Mouse (Mus musculus) heart, embryonic 14.5 days (tissue): Measurements from ENCODE around the gene Ap2b1. TPM values are rescaled to one million over a fixed set of nuclear protein-coding genes. Genes with fewer than 3 reads are reported as not detected.
A peak's percentile ranks its signal among the peaks of the same experiment; 100 is the strongest.

Source experiments
- ATAC-seq: fragments of 200-750 bp; cut with Nextera tagmentation; 2 replicates; pipeline ENCODE4 v1.8.0; 2017; ENCODE audit warnings: low read depth, moderate TSS enrichment; ENCODE audit not compliant: insufficient number of reproducible peaks, insufficient read depth, low FRiP score
- H3K27ac ChIP-seq, 2 experiments: fragments of 200-500 bp in 1 of 2; fragments of 300-500 bp in 1 of 2; sonication (generic) in 1 of 2; replicated peaks in 1 of 2; 2 replicates each; pipeline ENCODE4 v1.5.1; 2012 to 2014; ENCODE audit warnings: low read depth in 2 of 2, low read length in 2 of 2, control low read depth in 1 of 2, mild to moderate bottlenecking in 1 of 2, mixed read lengths in 1 of 2; ENCODE audit not compliant: control insufficient read depth in 1 of 2, insufficient read depth in 1 of 2
- H3K27me3 ChIP-seq: fragments of 300-500 bp; sonication (generic); 2 replicates; pipeline ENCODE4 v1.6.1; 2014; ENCODE audit warnings: mild to moderate bottlenecking, low read length, control low read depth; ENCODE audit not compliant: control insufficient read depth, insufficient read depth
- H3K36me3 ChIP-seq: fragments of 300-500 bp; sonication (generic); 2 replicates; pipeline ENCODE4 v1.6.1; 2014; ENCODE audit warnings: mild to moderate bottlenecking, control low read depth, low read length, mixed read lengths; ENCODE audit not compliant: control insufficient read depth, insufficient read depth
- H3K4me1 ChIP-seq, 2 experiments: fragments of 200-500 bp in 1 of 2; fragments of 300-500 bp in 1 of 2; sonication (generic) in 1 of 2; 2 replicates each; pipeline ENCODE4 v1.6.1; 2012 to 2014; ENCODE audit warnings: low read length in 2 of 2, control low read depth in 1 of 2, mixed read lengths in 1 of 2; ENCODE audit not compliant: control insufficient read depth in 2 of 2, insufficient read depth in 2 of 2
- H3K4me2 ChIP-seq: fragments of 300-500 bp; sonication (generic); 2 replicates; pipeline ENCODE4 v1.6.1; 2014; ENCODE audit warnings: mild to moderate bottlenecking, low read length
- H3K4me3 ChIP-seq, 2 experiments: fragments of 200-500 bp in 1 of 2; fragments of 300-500 bp in 1 of 2; sonication (generic) in 1 of 2; 2 replicates each; pipeline ENCODE4 v1.5.1; 2012 to 2014; ENCODE audit warnings: low read length in 2 of 2, mild to moderate bottlenecking in 2 of 2, control low read depth in 1 of 2, low read depth in 1 of 2, moderate library complexity in 1 of 2; ENCODE audit not compliant: control insufficient read depth in 1 of 2, insufficient read depth in 1 of 2
- H3K9ac ChIP-seq: fragments of 300-500 bp; sonication (generic); 2 replicates; pipeline ENCODE4 v1.6.1; 2014; ENCODE audit warnings: mild to moderate bottlenecking, low read length
- H3K9me3 ChIP-seq: fragments of 300-500 bp; sonication (generic); 2 replicates; pipeline ENCODE4 v1.6.1; 2016; ENCODE audit warnings: low read length, control low read depth; ENCODE audit not compliant: control insufficient read depth
- WGBS: fragments of 180-500 bp; shearing (Covaris S2); extraction: QIAGEN DNeasy Blood & Tissue Kit; methylation state at CpG from one replicate; pipeline ENCODE4 v1.1.7; 2014; 5-methylcytosine and 5-hydroxymethylcytosine counted together
- polyA plus RNA-seq: library from polyadenylated mRNA; unstranded; fragments of >200 nt; fragmentation: Nextera tagmentation; extraction: Ambion mirVana; gene quantifications from 2 replicates; pipeline ENCODE4 v1.2.1, GENCODE M21; 2014

Ap2b1 gene
- polyA plus RNA-seq, 1 experiment from 2014 or later: 46.5 TPM

GRCm38 (mm10) chr11:83398724-83399123, 99.9 kb downstream of the Ap2b1 start:
- Histone ChIP-seq H3K4me2 (no peak overlapping the region), H3K9ac (no peak overlapping the region), H3K27ac (no peak overlapping the region), H3K4me1 (peaks cover 5 to 14% of the 10 kb centered on the region in 2 experiments), H3K36me3 (peaks cover 65% of the 10 kb centered on the region), H3K9me3 (no peaks in the 10 kb centered on the region), H3K27me3 (no peaks in the 10 kb centered on the region), H3K4me3 (no peak overlapping the region)
- ATAC-seq: no peak
- 81% methylated on average over 5 of the region's 5 CpGs for WGBS

DNA sequence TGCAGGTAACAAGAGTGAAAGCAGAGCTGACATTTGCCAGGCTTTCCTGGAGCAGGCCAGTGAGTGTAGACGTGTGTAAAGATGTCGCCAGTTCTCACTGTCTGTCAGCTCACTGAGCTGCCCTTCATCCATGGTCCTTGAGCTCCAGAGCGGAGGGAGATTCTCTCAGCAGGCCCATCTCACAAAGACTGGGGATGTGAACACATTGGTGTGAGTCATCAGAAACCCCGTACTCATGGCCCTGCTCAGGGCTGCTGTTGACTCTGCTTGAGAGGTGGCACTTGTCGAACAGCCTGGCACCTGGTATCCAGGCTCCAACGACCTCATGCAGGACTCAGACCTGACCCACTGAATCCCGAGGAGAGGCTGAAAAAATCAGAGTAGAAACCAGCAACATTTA, 105.0 kb downstream of the Ap2b1 start:
- no peaks in the 10 kb centered on the region for H3K27me3 ChIP-seq
- peaks cover 0 to 19% of the 10 kb centered on the region in 2 experiments; a peak in 3 of 4 replicates for H3K4me1 ChIP-seq
- no peak for ATAC-seq
- no peaks in the 10 kb centered on the region for H3K9me3 ChIP-seq
- no peak overlapping the region for H3K4me3 ChIP-seq
- no peak overlapping the region for H3K9ac ChIP-seq
- 47% methylated on average over 7 of the region's 7 CpGs for WGBS
- H3K4me2 ChIP-seq: no peak overlapping the region
- no peak overlapping the region for H3K27ac ChIP-seq
- H3K36me3 ChIP-seq: peaks cover 46% of the 10 kb centered on the region

DNA sequence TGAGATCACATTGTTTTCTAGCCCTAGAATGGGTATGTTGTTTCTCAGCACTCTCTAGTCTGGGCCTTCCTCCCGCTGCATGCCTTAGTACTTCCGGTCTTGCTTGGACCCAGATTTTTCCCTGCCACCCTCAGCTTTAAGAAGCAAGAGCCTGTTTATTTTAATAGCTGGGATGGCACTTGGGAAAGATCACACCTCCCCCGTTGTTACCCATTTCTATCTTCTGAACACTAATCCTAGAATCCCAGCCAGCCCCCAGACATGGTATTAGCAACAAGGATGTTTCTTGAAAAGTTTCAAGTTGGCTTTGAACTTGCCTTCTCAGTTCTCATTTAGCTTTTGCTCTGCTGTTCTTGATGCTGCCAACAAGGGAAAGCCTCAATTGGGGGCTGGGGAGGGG, 107.6 kb downstream of the Ap2b1 start:
- Histone ChIP-seq H3K36me3 (peaks cover 29% of the 10 kb centered on the region), H3K4me2 (no peak overlapping the region), H3K27ac (no peak overlapping the region), H3K9ac (no peak overlapping the region), H3K4me3 (no peak overlapping the region), H3K4me1 (peaks cover 9 to 22% of the 10 kb centered on the region in 2 experiments; a peak in 3 of 4 replicates), H3K27me3 (no peaks in the 10 kb centered on the region), H3K9me3 (no peaks in the 10 kb centered on the region)
- WGBS: 50% methylated on average over 3 of the region's 3 CpGs
- no peak for ATAC-seq

GRCm38 (mm10) chr11:83408242-83408641, 109.4 kb downstream of the Ap2b1 start:
- no peak for ATAC-seq
- Histone ChIP-seq H3K4me3 (no peak overlapping the region), H3K27ac (no peak overlapping the region), H3K27me3 (no peaks in the 10 kb centered on the region), H3K9ac (no peak overlapping the region), H3K4me2 (no peak overlapping the region), H3K36me3 (peaks cover 17% of the 10 kb centered on the region), H3K9me3 (no peaks in the 10 kb centered on the region), H3K4me1 (peaks cover 9 to 22% of the 10 kb centered on the region in 2 experiments; a peak in 3 of 4 replicates)
- WGBS: 50% methylated on average over 8 of the region's 8 CpGs

- Histone ChIP-seq H3K9ac (peak within 1 kb of the TSS; percentile 84), H3K9me3 (no peaks in the 10 kb centered on the region), H3K4me3 (peak within 1 kb of the TSS; percentile 67 to 86), H3K27me3 (no peaks in the 10 kb centered on the region), H3K4me2 (peak within 1 kb of the TSS; percentile 92), H3K4me1 (peaks cover 9 to 22% of the 10 kb centered on the region in 2 experiments; a peak in 3 of 4 replicates), H3K36me3 (peaks cover 7% of the 10 kb centered on the region; the same call in 1 of the 2 replicates), H3K27ac (peak within 1 kb of the TSS in 1 of 2 experiments; percentile 54; a peak in 2 of 4 replicates)
- WGBS: 1% methylated on average over 37 of the region's 44 CpGs
- 0 out of 2 replicates have a peak, but pooled peaks have one; percentile 51 for ATAC-seq
Observed at GRCm38 (mm10) chr11:83409087-83409754, 110.4 kb downstream of the Ap2b1 start, which contains the start of gene Rasl10b. Gene Rasl10b (plus strand): TSS chr11:83409137.

- Histone ChIP-seq H3K9ac (peak overlapping the region; percentile 84), H3K9me3 (no peaks in the 10 kb centered on the region), H3K27ac (peak overlapping the region in 1 of 2 experiments; percentile 54; a peak in 2 of 4 replicates), H3K27me3 (no peaks in the 10 kb centered on the region), H3K4me3 (peak overlapping the region; percentile 67 to 86), H3K4me1 (peaks cover 9 to 22% of the 10 kb centered on the region in 2 experiments; a peak in 3 of 4 replicates), H3K4me2 (peak overlapping the region; percentile 92), H3K36me3 (0 out of 2 replicates have a peak, but pooled peaks cover 5% of the 10 kb centered on the region)
- ATAC-seq: no peak
- WGBS: 2% methylated on average over 34 of the region's 40 CpGs
Observed at GRCm38 (mm10) chr11:83409792-83410291, 111.0 kb downstream of the Ap2b1 start.

DNA sequence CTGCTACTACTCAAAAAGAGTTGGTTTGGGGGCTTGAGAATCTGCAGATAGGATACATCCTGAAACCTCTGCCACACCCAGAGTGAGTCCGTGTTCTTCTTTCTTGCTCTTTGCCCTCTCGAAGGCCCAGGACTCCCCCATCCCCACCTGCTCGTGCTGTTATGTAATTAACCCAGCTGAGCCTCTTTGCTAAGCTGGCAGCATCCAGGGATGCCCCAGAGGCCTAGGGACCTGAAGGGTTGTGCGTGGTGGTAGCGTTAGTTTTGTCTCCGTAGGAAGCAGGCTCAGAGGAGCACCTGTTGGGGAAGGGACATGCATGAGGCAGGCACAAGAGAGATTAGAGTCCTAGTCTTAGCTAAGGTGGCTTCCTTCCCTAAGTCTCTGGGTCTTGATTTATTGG, 111.7 kb downstream of the Ap2b1 start:
- Histone ChIP-seq H3K4me1 (peaks cover 9 to 20% of the 10 kb centered on the region in 2 experiments; a peak in 3 of 4 replicates), H3K4me2 (peak overlapping the region; percentile 92), H3K9me3 (no peaks in the 10 kb centered on the region), H3K27me3 (no peaks in the 10 kb centered on the region), H3K27ac (no peak overlapping the region), H3K4me3 (peak overlapping the region; percentile 67 to 86), H3K9ac (peak overlapping the region; percentile 84; the same call in 1 of the 2 replicates), H3K36me3 (0 out of 2 replicates have a peak, but pooled peaks cover under 1% of the 10 kb centered on the region)
- WGBS: 62% methylated on average over 6 of the region's 6 CpGs
- ATAC-seq: no peak
